Mouse (Mus musculus) forebrain, embryonic 11.5 days (tissue): Measurements from ENCODE around the gene Cdc25b. TPM values are rescaled to one million over a fixed set of nuclear protein-coding genes. Genes with fewer than 3 reads are reported as not detected.

Experiments used
- ATAC-seq: fragments of 200-750 bp; cut with Nextera tagmentation; replicated peaks from 2 replicates; pipeline ENCODE4 v1.8.0; 2017; ENCODE audit warnings: moderate TSS enrichment; ENCODE audit not compliant: low FRiP score
- DNase-seq: peaks from one replicate; pipeline ENCODE4 v3.0.0-alpha.2; 2017; ENCODE audit warnings: low spot score
- H3K27ac ChIP-seq: fragments of 300-500 bp; sonication (generic); 2 replicates; pipeline ENCODE4 v1.5.1; 2014; ENCODE audit warnings: low read depth, low read length
- H3K27me3 ChIP-seq: fragments of 300-500 bp; sonication (generic); 2 replicates; pipeline ENCODE4 v1.6.1; 2014; ENCODE audit warnings: mild to moderate bottlenecking, low read length, mixed read lengths; ENCODE audit not compliant: control insufficient read depth, insufficient read depth
- H3K36me3 ChIP-seq: fragments of 300-500 bp; sonication (generic); 2 replicates; pipeline ENCODE4 v1.6.1; 2014; ENCODE audit warnings: mild to moderate bottlenecking, low read length, moderate library complexity, mixed read lengths; ENCODE audit not compliant: control insufficient read depth, insufficient read depth
- H3K4me1 ChIP-seq: fragments of 300-500 bp; sonication (generic); replicated peaks from 2 replicates; pipeline ENCODE4 v1.6.1; 2014; ENCODE audit warnings: low read length, mixed read lengths; ENCODE audit not compliant: control insufficient read depth, insufficient read depth
- H3K4me2 ChIP-seq: fragments of 300-500 bp; sonication (generic); 2 replicates; pipeline ENCODE4 v1.6.1; 2014; ENCODE audit warnings: low read depth, mild to moderate bottlenecking, low read length, moderate library complexity, mixed read lengths; ENCODE audit not compliant: severe bottlenecking
- H3K4me3 ChIP-seq: fragments of 300-500 bp; sonication (generic); 2 replicates; pipeline ENCODE4 v1.5.1; 2014; ENCODE audit warnings: low read depth, low read length
- H3K9ac ChIP-seq: fragments of 300-500 bp; sonication (generic); 2 replicates; pipeline ENCODE4 v1.6.1; 2014; ENCODE audit warnings: low read length
- H3K9me3 ChIP-seq: fragments of 300-500 bp; sonication (generic); 2 replicates; pipeline ENCODE4 v1.6.1; 2016; ENCODE audit warnings: low read length, mixed read lengths; ENCODE audit not compliant: control insufficient read depth
- WGBS: fragments of 180-500 bp; shearing (Covaris S2); extraction: QIAGEN DNeasy Blood & Tissue Kit; methylation state at CpG from one replicate; pipeline ENCODE4 v1.1.7; 2014; 5-methylcytosine and 5-hydroxymethylcytosine counted together
- polyA plus RNA-seq: library from polyadenylated mRNA; unstranded; fragments of >200 nt; fragmentation: Nextera tagmentation; extraction: Ambion mirVana; gene quantifications from 2 replicates; pipeline ENCODE4 v1.2.1, GENCODE M21; 2014

The Cdc25b gene
- polyA plus RNA-seq, 1 experiment from 2014 or later = 92.2 TPM

GRCm38 (mm10) chr2:131154036-131154435, 32.7 kb upstream of the Cdc25b start:
- Histone ChIP-seq H3K9ac (no peak overlapping the region), H3K27me3 (no peaks in the 10 kb centered on the region), H3K27ac (no peak overlapping the region), H3K4me1 (peaks cover 2% of the 10 kb centered on the region; the same call in 1 of the 2 replicates), H3K4me2 (no peak overlapping the region), H3K36me3 (peaks cover 8% of the 10 kb centered on the region; the same call in 1 of the 2 replicates), H3K4me3 (no peak overlapping the region), H3K9me3 (no peaks in the 10 kb centered on the region)
- ATAC-seq (no peak), DNase-seq (no peak)
- WGBS = 96% methylated on average over 4 of the region's 4 CpGs

GRCm38 (mm10) chr2:131156987-131157386, 29.8 kb upstream of the Cdc25b start:
- Histone ChIP-seq H3K4me2 (no peak overlapping the region), H3K36me3 (no peaks in the 10 kb centered on the region; the same call in 1 of the 2 replicates), H3K9me3 (no peaks in the 10 kb centered on the region), H3K9ac (no peak overlapping the region), H3K27ac (no peak overlapping the region), H3K27me3 (no peaks in the 10 kb centered on the region), H3K4me3 (no peak overlapping the region), H3K4me1 (peaks cover 2% of the 10 kb centered on the region; the same call in 1 of the 2 replicates)
- WGBS = 96% methylated on average over 7 of the region's 7 CpGs
- ATAC-seq (no peak), DNase-seq (no peak)

GRCm38 (mm10) chr2:131159491-131159910, 27.2 kb upstream of the Cdc25b start:
- Histone ChIP-seq H3K9ac (peak overlapping the region; percentile 67), H3K4me1 (peaks cover 2% of the 10 kb centered on the region; the same call in 1 of the 2 replicates), H3K4me2 (peak overlapping the region; percentile 94), H3K36me3 (no peaks in the 10 kb centered on the region), H3K27me3 (no peaks in the 10 kb centered on the region), H3K9me3 (no peaks in the 10 kb centered on the region), H3K27ac (no peak overlapping the region), H3K4me3 (peak overlapping the region; percentile 50)
- ATAC-seq = peak; percentile 75
- 1% methylated on average over 18 of the region's 18 CpGs for WGBS
- DNase-seq = peak; percentile 71

- H3K36me3 ChIP-seq = no peaks in the 10 kb centered on the region
- no peaks in the 10 kb centered on the region for H3K27me3 ChIP-seq
- under 1% methylated on average over 54 of the region's 54 CpGs for WGBS
- peak within 1 kb of the TSS; percentile 50 for H3K4me3 ChIP-seq
- H3K27ac ChIP-seq = peak within 1 kb of the TSS; percentile 81
- DNase-seq (peak; percentile 98), ATAC-seq (peak; percentile 98)
- peak within 1 kb of the TSS; percentile 94 for H3K4me2 ChIP-seq
- peaks cover 2% of the 10 kb centered on the region; the same call in 1 of the 2 replicates for H3K4me1 ChIP-seq
- peak within 1 kb of the TSS; percentile 67 for H3K9ac ChIP-seq
- no peaks in the 10 kb centered on the region for H3K9me3 ChIP-seq
Observed at GRCm38 (mm10) chr2:131159938-131160581, 26.7 kb upstream of the Cdc25b start, which contains the start of gene 1700037H04Rik. 1700037H04Rik (minus strand) TSS chr2:131160081.

DNA sequence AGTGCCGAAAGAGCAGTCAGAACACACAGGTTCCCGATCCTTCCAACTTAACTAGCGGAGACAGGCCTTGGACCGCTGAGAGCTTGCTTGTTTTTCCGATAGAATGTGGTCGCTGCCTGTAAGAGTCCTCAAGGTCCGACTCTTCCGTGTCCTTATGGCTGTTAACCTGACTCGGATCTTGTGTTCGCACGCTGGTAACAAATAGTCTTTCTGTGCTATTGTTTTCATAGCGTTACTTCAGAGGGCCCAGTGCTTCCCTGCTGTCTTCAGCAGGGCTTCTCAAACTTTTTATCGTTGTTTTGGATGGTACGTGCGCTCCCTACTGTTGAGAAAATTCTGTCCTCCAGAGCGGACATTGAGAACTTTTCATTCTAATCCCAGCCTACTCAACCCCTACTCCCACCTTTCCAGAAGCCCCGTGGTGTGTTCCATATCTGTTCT, 26.1 kb upstream of the Cdc25b start:
- H3K27me3 ChIP-seq = no peaks in the 10 kb centered on the region
- peak overlapping the region; percentile 81; the same call in 1 of the 2 replicates for H3K27ac ChIP-seq
- 1% methylated on average over 17 of the region's 17 CpGs for WGBS
- ATAC-seq (no peak), DNase-seq (no peak)
- peak overlapping the region; percentile 94 for H3K4me2 ChIP-seq
- H3K4me1 ChIP-seq = peaks cover 2% of the 10 kb centered on the region; the same call in 1 of the 2 replicates
- peak overlapping the region; percentile 61 for H3K9ac ChIP-seq
- no peaks in the 10 kb centered on the region for H3K36me3 ChIP-seq
- peak overlapping the region; percentile 50 for H3K4me3 ChIP-seq
- no peaks in the 10 kb centered on the region for H3K9me3 ChIP-seq

DNA sequence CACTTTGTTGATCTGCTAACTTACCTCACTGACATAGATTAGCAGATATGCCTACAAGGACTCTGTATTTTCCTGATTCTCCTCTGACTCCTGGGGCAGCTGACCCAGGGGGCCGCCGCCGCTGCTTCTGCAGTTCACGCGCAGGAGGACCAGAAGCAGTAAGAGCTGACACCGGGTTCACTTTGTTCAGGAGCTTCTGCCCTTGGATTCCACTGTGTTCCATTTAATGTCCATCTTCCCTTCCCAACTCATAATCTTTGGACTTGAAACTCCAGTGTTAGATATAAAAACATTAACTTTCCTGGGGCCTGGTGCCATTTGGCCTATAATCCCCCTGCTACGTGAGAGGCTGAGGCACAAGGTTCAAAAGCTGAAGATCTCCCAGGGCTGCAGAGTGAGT, 22.8 kb upstream of the Cdc25b start:
- H3K4me2 ChIP-seq = no peak overlapping the region
- no peak for ATAC-seq
- no peaks in the 10 kb centered on the region for H3K36me3 ChIP-seq
- no peaks in the 10 kb centered on the region for H3K27me3 ChIP-seq
- DNase-seq = no peak
- H3K9me3 ChIP-seq = no peaks in the 10 kb centered on the region
- no peak overlapping the region for H3K4me3 ChIP-seq
- H3K9ac ChIP-seq = no peak overlapping the region
- 0 out of 2 replicates have a peak, but pooled peaks cover 1% of the 10 kb centered on the region for H3K4me1 ChIP-seq
- H3K27ac ChIP-seq = no peak overlapping the region
- 84% methylated on average over 7 of the region's 7 CpGs for WGBS

DNA sequence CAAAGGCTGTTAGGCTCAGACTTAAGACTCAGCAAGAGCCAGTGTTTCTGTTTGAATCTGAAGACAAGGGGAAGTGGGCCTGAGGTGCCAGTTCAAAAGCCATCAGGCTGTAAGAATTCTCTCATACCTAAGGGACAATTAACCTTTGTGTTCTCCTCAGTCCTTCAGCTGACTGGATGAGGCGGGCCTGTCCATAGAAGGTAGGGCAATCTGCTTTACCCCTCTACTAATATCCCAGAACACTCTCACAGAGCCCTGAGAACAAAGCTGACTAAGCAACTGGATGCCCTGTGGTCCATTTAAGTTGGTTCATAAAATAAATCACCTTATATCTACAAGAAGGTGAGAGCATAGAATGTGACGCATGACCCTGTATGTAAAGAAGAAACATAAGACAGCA, 20.6 kb upstream of the Cdc25b start:
- ATAC-seq = no peak
- Histone ChIP-seq H3K4me3 (no peak overlapping the region), H3K4me2 (no peak overlapping the region), H3K4me1 (0 out of 2 replicates have a peak, but pooled peaks cover under 1% of the 10 kb centered on the region), H3K27me3 (peaks cover 6% of the 10 kb centered on the region), H3K9me3 (no peaks in the 10 kb centered on the region), H3K9ac (no peak overlapping the region), H3K27ac (no peak overlapping the region), H3K36me3 (no peaks in the 10 kb centered on the region)
- WGBS = 76% methylated on average over 2 of the region's 2 CpGs
- DNase-seq = no peak

- H3K27ac ChIP-seq = no peak overlapping the region
- H3K9me3 ChIP-seq = no peaks in the 10 kb centered on the region
- H3K4me2 ChIP-seq = no peak overlapping the region
- no peaks in the 10 kb centered on the region for H3K36me3 ChIP-seq
- H3K9ac ChIP-seq = no peak overlapping the region
- peaks cover 4% of the 10 kb centered on the region; the same call in 1 of the 2 replicates for H3K4me1 ChIP-seq
- ATAC-seq = no peak
- 87% methylated on average over 6 of the region's 6 CpGs for WGBS
- H3K4me3 ChIP-seq = no peak overlapping the region
- DNase-seq = no peak
- H3K27me3 ChIP-seq = peaks cover 20% of the 10 kb centered on the region
Observed at GRCm38 (mm10) chr2:131167984-131168383, 18.8 kb upstream of the Cdc25b start.
